Mouse (Mus musculus) CD4-positive, CD25-positive, alpha-beta regulatory T cell, adult 9 weeks (primary cell): ENCODE data around the gene Dhx57. TPM values are rescaled to one million over a fixed set of nuclear protein-coding genes. Genes with fewer than 3 reads are reported as not detected.

Experiments
- polyA plus RNA-seq: library from polyadenylated mRNA; unstranded; fragments of 100-300 nt; shearing (Covaris generic); gene quantifications from one replicate; pipeline ENCODE4 v1.2.1, GENCODE M21; 2017

The Dhx57 gene
- 33.5 TPM for polyA plus RNA-seq

GRCm38 (mm10) chr17:80290074-80290657, at the start of gene Dhx57, which contains the start of gene Morn2:
Dhx57 (minus strand) TSS chr17:80290476.
Morn2 (plus strand) TSS chr17:80290203.

GRCm38 (mm10) chr17:80307251-80307650, 17.0 kb upstream of the Dhx57 start, which contains the start of gene Arhgef33:
Arhgef33 (plus strand) TSS chr17:80307407.

GRCm38 (mm10) chr17:80224326-80225116, 65.8 kb downstream of the Dhx57 start, which contains the start of gene Gemin6:
Gemin6 (plus strand) TSS chr17:80224441.

GRCm38 (mm10) chr17:80206671-80207581, 83.3 kb downstream of the Dhx57 start, which contains the start of the genes Srsf7 and Ttc39d:
Srsf7 (minus strand) TSS chr17:80207307.
Ttc39d (plus strand) TSS chr17:80207460.

Other genes with a start within 250 kb of the Dhx57 start
- 26.8 TPM for gene Hnrnpll, start 228.1 kb downstream of the Dhx57 start, polyA plus RNA-seq
- 40.2 TPM for gene Galm, start 163.0 kb downstream of the Dhx57 start, polyA plus RNA-seq
- gene Srsf7, start 83.2 kb downstream of the Dhx57 start, polyA plus RNA-seq, result 574 TPM
- 0.11 TPM for gene Ttc39d, start 83.0 kb downstream of the Dhx57 start, polyA plus RNA-seq
- 19.1 TPM for gene Gemin6, start 66.0 kb downstream of the Dhx57 start, polyA plus RNA-seq
- 5.0 TPM for gene Morn2, start 273 bp downstream of the Dhx57 start, polyA plus RNA-seq
- gene Arhgef33, start 16.9 kb upstream of the Dhx57 start, polyA plus RNA-seq, result not detected
- gene Gm10190, start 83.1 kb upstream of the Dhx57 start, polyA plus RNA-seq, result not detected
- 2.9 TPM for gene Sos1, start 190.0 kb upstream of the Dhx57 start, polyA plus RNA-seq